Mouse (Mus musculus) stomach, embryonic 15.5 days (tissue): ENCODE results near the gene Exoc3l. TPM values are rescaled to one million over a fixed set of nuclear protein-coding genes. Genes with fewer than 3 reads are reported as not detected.

Experiments used
- ATAC-seq: fragments of 200-750 bp; cut with Nextera tagmentation; 2 replicates; pipeline ENCODE4 v1.8.0; 2017; ENCODE audit warnings: low read depth, moderate number of reproducible peaks, moderate TSS enrichment; ENCODE audit not compliant: insufficient read depth, low FRiP score
- H3K27ac ChIP-seq: fragments of 300-500 bp; sonication (generic); 2 replicates; pipeline ENCODE4 v1.5.1; 2015; ENCODE audit warnings: mild to moderate bottlenecking, inconsistent platforms
- H3K27me3 ChIP-seq: fragments of 300-500 bp; sonication (generic); replicated peaks from 2 replicates; pipeline ENCODE4 v1.6.1; 2015; ENCODE audit warnings: inconsistent platforms
- H3K36me3 ChIP-seq: fragments of 300-500 bp; sonication (generic); 2 replicates; pipeline ENCODE4 v1.6.1; 2015; ENCODE audit warnings: inconsistent platforms
- H3K4me1 ChIP-seq: fragments of 300-500 bp; sonication (generic); 2 replicates; pipeline ENCODE4 v1.6.1; 2015; ENCODE audit warnings: inconsistent platforms
- H3K4me2 ChIP-seq: fragments of 300-500 bp; sonication (generic); 2 replicates; pipeline ENCODE4 v1.6.1; 2015; ENCODE audit warnings: mild to moderate bottlenecking, inconsistent platforms
- H3K4me3 ChIP-seq: fragments of 300-500 bp; sonication (generic); replicated peaks from 2 replicates; pipeline ENCODE4 v1.5.1; 2015; ENCODE audit warnings: inconsistent platforms
- H3K9ac ChIP-seq: fragments of 300-500 bp; sonication (generic); 2 replicates; pipeline ENCODE4 v1.6.1; 2015; ENCODE audit warnings: inconsistent platforms
- H3K9me3 ChIP-seq: fragments of 300-500 bp; sonication (generic); 2 replicates; pipeline ENCODE4 v1.6.1; 2016; ENCODE audit warnings: inconsistent platforms
- WGBS: fragments of 180-500 bp; shearing (Covaris S2); methylation state at CpG from one replicate; pipeline ENCODE4 v1.1.7; 2015; 5-methylcytosine and 5-hydroxymethylcytosine counted together
- polyA plus RNA-seq: library from polyadenylated mRNA; unstranded; fragments of >200 nt; fragmentation: Nextera tagmentation; extraction: Ambion mirVana; gene quantifications from 2 replicates; pipeline ENCODE4 v1.2.1, GENCODE M21; 2015

The Exoc3l gene
- polyA plus RNA-seq, 1 experiment from 2014 or later = 10.4 TPM

DNA sequence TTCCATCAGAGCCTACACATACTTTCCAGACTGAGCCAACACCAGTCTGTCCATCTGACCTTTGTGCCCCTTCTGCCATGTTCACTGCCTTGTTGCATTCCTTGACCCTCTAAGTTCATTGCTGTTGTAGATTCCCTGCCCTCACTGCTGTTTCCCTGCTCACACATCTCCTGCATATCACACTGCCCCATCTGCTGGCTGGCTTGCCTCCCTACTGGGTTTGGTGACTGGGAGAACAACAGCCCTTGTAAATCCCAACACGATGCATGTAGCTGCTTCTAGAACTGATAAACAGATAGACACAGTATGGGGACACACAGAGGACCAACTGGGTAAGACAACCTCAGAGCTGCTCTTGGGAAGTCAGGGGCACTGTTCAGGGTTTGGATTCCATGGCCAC, 15.8 kb upstream of the Exoc3l start:
- no peak for ATAC-seq
- Histone ChIP-seq H3K9me3 (no peaks in the 10 kb centered on the region), H3K27ac (no peak overlapping the region), H3K4me1 (no peaks in the 10 kb centered on the region), H3K27me3 (no peaks in the 10 kb centered on the region), H3K4me2 (no peak overlapping the region), H3K36me3 (peaks cover 47% of the 10 kb centered on the region), H3K4me3 (no peak overlapping the region), H3K9ac (no peak overlapping the region)
- 80% methylated on average over 1 of the region's 1 CpGs for WGBS

GRCm38 (mm10) chr8:105310118-105310517, 14.2 kb upstream of the Exoc3l start:
- no peak overlapping the region for H3K27ac ChIP-seq
- H3K9ac ChIP-seq = no peak overlapping the region
- ATAC-seq = no peak
- peaks cover 41% of the 10 kb centered on the region for H3K36me3 ChIP-seq
- no peaks in the 10 kb centered on the region for H3K27me3 ChIP-seq
- no peak overlapping the region for H3K4me2 ChIP-seq
- peaks cover 7% of the 10 kb centered on the region; the same call in 1 of the 2 replicates for H3K4me1 ChIP-seq
- no peak overlapping the region for H3K4me3 ChIP-seq
- 83% methylated on average over 8 of the region's 8 CpGs for WGBS
- H3K9me3 ChIP-seq = no peaks in the 10 kb centered on the region

GRCm38 (mm10) chr8:105309142-105309847, 13.4 kb upstream of the Exoc3l start:
- Histone ChIP-seq H3K27me3 (no peaks in the 10 kb centered on the region), H3K9me3 (no peaks in the 10 kb centered on the region), H3K4me3 (no peak overlapping the region), H3K4me1 (peaks cover 14% of the 10 kb centered on the region), H3K27ac (no peak overlapping the region), H3K4me2 (no peak overlapping the region), H3K36me3 (peaks cover 35% of the 10 kb centered on the region), H3K9ac (no peak overlapping the region)
- 83% methylated on average over 15 of the region's 15 CpGs for WGBS
- no peak for ATAC-seq

DNA sequence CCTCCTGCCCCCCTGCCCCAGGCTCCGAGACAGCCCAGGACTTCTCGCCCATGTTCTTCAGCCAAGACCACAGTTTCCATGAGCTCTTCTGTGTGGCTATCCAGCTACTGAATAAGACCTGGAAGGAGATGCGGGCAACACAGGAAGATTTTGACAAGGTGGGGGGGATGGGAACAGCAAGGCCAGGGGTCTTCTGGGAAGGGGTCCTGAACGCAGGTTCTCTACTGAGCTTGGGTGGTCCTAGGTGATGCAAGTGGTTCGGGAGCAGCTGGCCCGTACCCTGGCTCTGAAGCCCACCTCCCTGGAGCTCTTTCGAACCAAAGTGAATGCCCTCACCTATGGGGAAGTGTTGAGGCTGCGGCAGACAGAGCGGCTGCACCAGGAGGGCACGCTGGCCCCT, 12.5 kb upstream of the Exoc3l start:
- Histone ChIP-seq H3K9me3 (no peaks in the 10 kb centered on the region), H3K9ac (no peak overlapping the region), H3K4me2 (no peak overlapping the region), H3K4me1 (peaks cover 17% of the 10 kb centered on the region), H3K27ac (no peak overlapping the region), H3K27me3 (no peaks in the 10 kb centered on the region), H3K36me3 (peaks cover 34% of the 10 kb centered on the region), H3K4me3 (no peak overlapping the region)
- 91% methylated on average over 10 of the region's 10 CpGs for WGBS
- ATAC-seq = no peak

DNA sequence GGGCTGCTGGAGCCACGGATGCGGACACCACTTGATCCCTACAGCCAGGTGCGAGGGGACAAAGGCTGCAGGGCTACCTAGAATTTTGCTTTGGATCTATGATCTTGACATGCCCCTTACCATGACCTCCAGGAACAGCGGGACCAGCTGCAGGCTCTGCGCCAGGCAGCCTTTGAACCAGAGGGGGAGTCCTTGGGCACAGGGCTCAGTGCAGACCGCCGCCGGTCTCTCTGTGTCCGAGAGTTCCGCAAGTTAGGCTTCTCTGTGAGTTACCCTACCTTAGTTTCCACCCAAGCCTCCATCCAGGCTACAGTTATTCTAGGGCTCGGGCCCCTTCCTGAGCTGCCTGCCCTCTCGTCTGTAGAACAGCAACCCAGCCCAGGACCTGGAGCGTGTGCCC, 11.8 kb upstream of the Exoc3l start:
- Histone ChIP-seq H3K4me2 (no peak overlapping the region), H3K27me3 (no peaks in the 10 kb centered on the region), H3K4me1 (peaks cover 17% of the 10 kb centered on the region), H3K4me3 (no peak overlapping the region), H3K27ac (no peak overlapping the region), H3K36me3 (peaks cover 32% of the 10 kb centered on the region), H3K9ac (no peak overlapping the region), H3K9me3 (no peaks in the 10 kb centered on the region)
- ATAC-seq = no peak
- WGBS = 94% methylated on average over 13 of the region's 13 CpGs

GRCm38 (mm10) chr8:105306146-105306691, 10.3 kb upstream of the Exoc3l start:
- peaks cover 25% of the 10 kb centered on the region for H3K36me3 ChIP-seq
- no peaks in the 10 kb centered on the region for H3K9me3 ChIP-seq
- no peak for ATAC-seq
- peak overlapping the region; percentile 74 for H3K4me2 ChIP-seq
- no peak overlapping the region for H3K9ac ChIP-seq
- peaks cover 17% of the 10 kb centered on the region for H3K4me1 ChIP-seq
- H3K27me3 ChIP-seq = no peaks in the 10 kb centered on the region
- H3K27ac ChIP-seq = peak overlapping the region; percentile 89; the same call in 1 of the 2 replicates
- 35% methylated on average over 5 of the region's 5 CpGs for WGBS
- H3K4me3 ChIP-seq = peak overlapping the region; percentile 43

GRCm38 (mm10) chr8:105305211-105306145, 9.6 kb upstream of the Exoc3l start, which contains the start of gene Elmo3:
Gene Elmo3 (plus strand): TSS chr8:105305601.
- Histone ChIP-seq H3K4me2 (peak within 1 kb of the TSS; percentile 74), H3K4me1 (peaks cover 17% of the 10 kb centered on the region), H3K27me3 (no peaks in the 10 kb centered on the region), H3K36me3 (peaks cover 31% of the 10 kb centered on the region), H3K4me3 (peak within 1 kb of the TSS; percentile 43), H3K27ac (peak within 1 kb of the TSS; percentile 89), H3K9ac (peak within 1 kb of the TSS; percentile 10; the same call in 1 of the 2 replicates), H3K9me3 (no peaks in the 10 kb centered on the region)
- WGBS = 5% methylated on average over 29 of the region's 30 CpGs
- peak; percentile 93 for ATAC-seq

DNA sequence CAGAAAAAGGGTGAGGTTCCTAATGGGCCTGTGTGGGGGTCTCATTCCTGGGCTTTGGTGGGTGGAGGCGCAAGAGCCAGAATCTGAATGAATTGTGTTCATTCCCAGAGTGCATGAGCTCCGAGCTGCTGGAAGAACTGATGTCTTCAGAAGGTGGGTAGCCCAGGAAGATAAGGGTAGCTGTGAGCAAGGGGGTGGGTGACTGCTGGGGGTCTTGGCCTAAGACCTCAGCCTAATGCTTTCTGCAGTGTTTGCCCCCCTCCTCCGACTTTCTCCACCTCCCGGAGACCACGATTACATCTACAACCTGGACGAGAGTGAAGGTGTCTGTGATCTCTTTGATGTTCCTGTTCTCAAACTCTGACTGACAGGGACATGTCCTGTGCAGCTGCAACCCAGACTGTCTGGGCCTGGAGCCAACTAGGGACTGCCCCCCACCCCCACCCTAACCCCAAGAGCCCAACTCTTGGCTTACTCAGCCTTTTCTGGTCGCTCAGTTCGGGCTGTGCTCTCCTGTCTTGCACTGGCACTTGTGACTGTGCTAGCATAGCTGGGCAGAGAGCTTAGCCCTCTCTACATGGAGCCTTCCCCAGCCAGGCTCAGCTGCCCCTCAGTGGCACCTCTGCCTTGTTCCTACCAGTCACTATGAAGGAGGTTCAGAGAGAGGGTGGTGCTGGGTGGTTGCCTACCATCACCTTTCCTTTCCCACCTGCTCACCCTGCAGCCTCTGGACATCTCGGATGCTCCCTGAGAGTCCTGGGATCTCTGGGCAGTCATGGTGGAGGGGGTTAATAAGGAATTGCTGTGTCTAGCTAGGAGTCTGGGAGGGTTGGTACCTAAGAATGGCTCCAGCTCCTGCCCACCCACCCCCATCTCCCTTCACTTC, 8.7 kb upstream of the Exoc3l start:
- Histone ChIP-seq H3K27ac (peak overlapping the region; percentile 89; the same call in 1 of the 2 replicates), H3K9me3 (no peaks in the 10 kb centered on the region), H3K36me3 (peaks cover 39% of the 10 kb centered on the region), H3K4me2 (no peak overlapping the region), H3K9ac (no peak overlapping the region), H3K4me3 (no peak overlapping the region), H3K4me1 (peaks cover 21% of the 10 kb centered on the region), H3K27me3 (no peaks in the 10 kb centered on the region)
- 58% methylated on average over 9 of the region's 9 CpGs for WGBS
- ATAC-seq = no peak

DNA sequence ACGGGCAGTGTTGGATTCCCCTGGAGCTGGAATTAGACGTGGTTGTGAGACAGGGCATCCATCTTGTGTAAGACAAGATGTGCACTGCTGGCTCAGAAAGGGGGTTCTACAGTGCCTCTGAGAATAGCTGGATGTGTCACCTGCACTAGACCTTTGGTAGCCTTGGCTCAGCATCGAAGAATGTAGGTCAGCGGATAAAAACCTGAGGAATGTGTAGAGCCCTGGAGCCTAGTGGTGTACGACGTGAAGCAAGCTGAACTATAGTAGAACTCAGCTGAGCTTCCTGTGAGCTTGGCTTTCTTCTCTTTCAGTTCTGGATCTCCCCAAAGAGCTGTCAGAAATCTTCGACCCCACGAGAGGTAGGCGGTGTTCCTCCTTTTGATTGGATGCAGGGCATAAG, 8.0 kb upstream of the Exoc3l start:
- no peak overlapping the region for H3K4me2 ChIP-seq
- H3K27me3 ChIP-seq = no peaks in the 10 kb centered on the region
- no peak overlapping the region for H3K4me3 ChIP-seq
- ATAC-seq = no peak
- H3K27ac ChIP-seq = 0 out of 2 replicates have a peak overlapping the region, but pooled peaks have one; percentile 89
- WGBS = 75% methylated on average over 9 of the region's 9 CpGs
- H3K9ac ChIP-seq = no peak overlapping the region
- H3K36me3 ChIP-seq = peaks cover 37% of the 10 kb centered on the region
- peaks cover 24% of the 10 kb centered on the region for H3K4me1 ChIP-seq
- H3K9me3 ChIP-seq = no peaks in the 10 kb centered on the region

DNA sequence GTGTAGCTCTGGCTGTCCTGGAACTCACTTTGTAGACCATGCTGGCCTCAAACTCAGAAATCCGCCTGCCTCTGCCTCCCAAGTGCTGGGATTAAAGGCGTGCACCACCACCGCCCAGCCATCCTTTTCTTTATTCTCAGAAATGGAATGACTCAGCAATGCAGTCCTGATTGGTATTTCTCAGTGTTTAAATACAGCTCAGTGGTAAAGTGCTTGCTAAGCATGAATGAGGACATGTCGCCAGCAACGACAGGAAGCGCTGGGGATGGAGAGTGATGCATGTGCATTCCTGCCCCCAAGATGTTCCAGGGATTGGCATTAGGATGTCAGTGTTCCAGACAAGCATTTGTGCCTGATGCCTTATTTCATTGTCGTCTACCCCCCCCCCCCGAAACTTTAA, 7.5 kb upstream of the Exoc3l start:
- peaks cover 29% of the 10 kb centered on the region for H3K4me1 ChIP-seq
- 82% methylated on average over 8 of the region's 8 CpGs for WGBS
- H3K36me3 ChIP-seq = peaks cover 33% of the 10 kb centered on the region
- no peak overlapping the region for H3K4me3 ChIP-seq
- no peaks in the 10 kb centered on the region for H3K9me3 ChIP-seq
- ATAC-seq = no peak
- H3K27ac ChIP-seq = no peak overlapping the region
- no peaks in the 10 kb centered on the region for H3K27me3 ChIP-seq
- H3K4me2 ChIP-seq = no peak overlapping the region
- H3K9ac ChIP-seq = no peak overlapping the region

DNA sequence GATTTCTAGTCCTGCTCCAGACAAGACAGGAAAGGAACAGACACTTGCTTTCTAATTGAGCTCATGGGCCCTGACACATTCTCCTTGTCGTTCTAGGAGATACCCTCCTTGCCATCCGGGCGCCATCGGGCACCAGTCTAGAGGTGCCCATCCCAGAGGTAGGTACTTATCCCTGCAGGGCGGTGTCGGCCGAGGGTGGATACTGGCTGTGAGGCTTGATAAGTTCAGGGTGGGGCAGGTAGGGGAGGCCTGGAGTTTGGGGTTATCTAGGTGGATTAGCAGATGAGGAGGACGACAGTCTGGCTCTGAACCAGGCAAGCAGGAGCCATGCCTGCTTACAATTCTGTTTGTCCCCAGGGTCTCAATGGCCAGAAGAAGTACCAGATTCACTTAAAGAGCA, 4.1 kb upstream of the Exoc3l start:
- Histone ChIP-seq H3K27ac (no peak overlapping the region), H3K4me1 (peaks cover 30% of the 10 kb centered on the region), H3K9ac (no peak overlapping the region), H3K4me2 (no peak overlapping the region), H3K9me3 (no peaks in the 10 kb centered on the region), H3K36me3 (peaks cover 30% of the 10 kb centered on the region), H3K27me3 (no peaks in the 10 kb centered on the region), H3K4me3 (no peak overlapping the region)
- 85% methylated on average over 8 of the region's 8 CpGs for WGBS
- ATAC-seq = peak; percentile 87; the same call in 1 of the 2 replicates
